Mouse (Mus musculus) hindlimb bud, embryonic 11.5 days (tissue): ENCODE data around the gene Hoxc4.

Source experiments
- DNase-seq: peaks from one replicate; pipeline ENCODE4 v3.0.0-alpha.2; 2012; ENCODE audit warnings: low read depth, low spot score; ENCODE audit errors: extremely low spot score

Gene Hoxc4

DNA sequence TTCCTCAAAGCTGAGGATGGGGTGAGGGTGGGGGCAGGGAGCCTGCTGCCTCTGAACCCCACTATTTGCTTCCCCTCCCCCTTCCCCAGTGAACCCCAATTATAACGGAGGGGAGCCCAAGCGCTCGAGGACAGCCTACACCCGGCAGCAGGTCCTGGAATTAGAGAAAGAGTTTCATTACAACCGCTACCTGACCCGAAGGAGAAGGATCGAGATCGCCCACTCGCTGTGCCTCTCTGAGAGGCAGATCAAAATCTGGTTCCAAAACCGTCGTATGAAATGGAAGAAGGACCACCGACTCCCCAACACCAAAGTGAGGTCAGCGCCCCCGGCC, 16.8 kb downstream of the Hoxc4 start:
- DNase-seq = no peak

DNA sequence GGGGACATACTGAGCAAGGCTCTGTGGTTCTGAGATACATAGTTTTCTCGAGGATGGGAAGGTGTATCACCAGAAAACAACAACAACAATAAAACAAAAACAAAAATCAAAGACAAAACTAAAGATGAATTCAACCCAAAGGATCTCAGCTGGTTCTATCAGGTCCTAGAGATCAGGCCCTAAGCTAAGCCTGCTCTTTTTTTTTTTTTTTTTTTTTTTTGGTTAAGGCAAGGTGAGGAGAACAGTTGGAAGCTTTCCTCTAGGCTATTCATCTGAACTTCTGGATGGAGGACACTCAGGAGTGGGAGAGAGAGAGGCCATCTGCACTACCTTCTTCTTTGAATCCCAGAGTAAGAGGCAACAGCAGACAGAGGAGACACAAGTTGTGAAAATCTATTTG, 18.8 kb downstream of the Hoxc4 start:
- no peak for DNase-seq

DNA sequence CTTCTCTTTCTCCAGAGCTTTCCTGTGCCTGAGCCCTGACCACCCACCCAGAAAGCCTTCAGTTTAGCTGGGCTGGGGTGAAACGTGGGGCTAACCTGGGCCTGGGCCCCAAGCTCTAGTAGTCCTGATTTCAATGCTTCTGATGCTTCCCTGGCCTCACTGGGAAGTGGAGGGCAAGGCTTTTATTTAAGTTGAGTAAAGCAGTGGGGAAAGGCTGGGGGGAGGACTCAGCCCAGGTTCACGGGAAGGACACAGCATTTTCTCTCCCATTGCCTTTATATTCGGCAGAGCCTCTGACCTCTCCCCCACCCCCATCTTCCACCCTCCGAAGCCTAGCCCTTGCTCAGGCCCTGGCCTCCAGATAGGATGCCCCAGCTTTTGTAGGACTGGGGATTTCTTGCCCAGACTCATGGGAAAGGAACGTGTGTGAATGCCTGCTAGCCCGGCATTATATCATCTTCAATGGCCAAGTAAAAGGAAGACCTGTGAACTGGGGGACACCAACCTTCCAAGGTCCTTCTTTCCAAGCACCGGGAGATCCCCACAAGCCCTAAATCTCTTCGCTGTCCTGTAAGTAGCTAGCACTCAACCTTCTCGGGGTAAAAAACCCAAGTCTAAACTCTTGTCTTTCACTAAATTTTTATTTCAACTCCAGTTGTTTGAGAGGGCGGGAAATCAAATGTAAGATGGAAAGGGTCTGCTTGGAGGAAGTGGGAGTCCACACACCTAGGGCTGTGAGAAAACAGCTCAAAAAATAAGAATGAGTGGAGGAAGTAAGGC, 20.2 kb downstream of the Hoxc4 start:
- DNase-seq = no peak

DNA sequence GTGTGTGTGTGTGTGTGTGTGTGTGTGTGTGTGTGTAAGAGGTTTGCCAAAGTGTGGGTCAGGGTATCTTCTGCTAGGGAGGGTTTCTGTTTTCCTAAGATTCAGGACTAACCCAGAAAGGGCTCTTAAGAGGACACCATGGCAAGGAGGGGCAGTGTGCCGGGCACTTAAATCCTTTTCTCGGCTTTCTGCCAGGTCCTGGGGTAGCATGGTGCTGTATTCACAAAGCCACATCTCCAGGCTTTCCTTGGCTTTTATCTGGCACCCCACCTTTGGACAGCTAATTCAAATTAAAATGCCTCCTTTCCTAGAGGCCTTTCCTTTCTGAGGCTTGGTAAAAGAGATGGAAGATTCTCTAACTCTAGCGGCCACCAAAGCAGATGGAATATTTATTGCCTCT, 20.9 kb downstream of the Hoxc4 start:
- DNase-seq = no peak

DNA sequence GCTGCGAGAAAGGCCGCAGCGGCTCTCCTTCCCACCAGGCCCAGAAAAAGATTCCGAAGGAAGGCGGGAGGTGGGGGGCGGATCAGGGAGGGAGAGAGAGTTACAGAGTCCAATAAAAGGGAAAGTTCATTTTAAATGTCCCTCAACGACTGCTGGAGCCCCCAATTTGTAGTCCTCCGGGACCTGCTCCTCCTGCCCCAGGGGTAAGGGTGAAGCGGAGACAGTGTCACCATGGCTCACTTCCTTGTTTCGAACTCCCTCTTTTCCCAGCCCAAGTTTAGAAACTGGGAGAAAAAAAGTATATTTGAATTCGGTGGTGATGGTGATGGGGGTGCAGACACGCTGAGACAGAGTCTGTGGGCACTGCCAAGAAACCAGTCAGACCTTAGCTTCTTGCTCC, 21.9 kb downstream of the Hoxc4 start:
- no peak for DNase-seq

DNA sequence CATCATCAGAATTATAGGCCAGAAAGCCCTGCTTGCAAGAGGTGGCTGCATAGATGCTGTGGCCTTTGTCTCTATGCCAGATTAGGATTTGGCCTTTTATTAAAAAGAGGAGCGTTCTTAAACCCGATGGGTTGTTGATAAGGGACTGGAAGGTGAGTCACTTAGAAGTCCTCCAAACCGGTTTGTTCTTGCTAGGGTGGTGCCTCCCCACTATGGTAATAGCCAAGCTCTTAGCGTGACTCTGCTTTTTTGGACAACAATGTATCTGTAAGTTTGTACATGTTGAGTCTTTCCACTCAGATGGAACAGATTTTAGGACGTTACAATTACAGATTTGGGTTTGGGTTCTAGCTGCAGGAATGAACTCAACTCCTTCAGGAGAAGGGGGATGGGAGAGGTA, 22.9 kb downstream of the Hoxc4 start:
- DNase-seq = no peak

DNA sequence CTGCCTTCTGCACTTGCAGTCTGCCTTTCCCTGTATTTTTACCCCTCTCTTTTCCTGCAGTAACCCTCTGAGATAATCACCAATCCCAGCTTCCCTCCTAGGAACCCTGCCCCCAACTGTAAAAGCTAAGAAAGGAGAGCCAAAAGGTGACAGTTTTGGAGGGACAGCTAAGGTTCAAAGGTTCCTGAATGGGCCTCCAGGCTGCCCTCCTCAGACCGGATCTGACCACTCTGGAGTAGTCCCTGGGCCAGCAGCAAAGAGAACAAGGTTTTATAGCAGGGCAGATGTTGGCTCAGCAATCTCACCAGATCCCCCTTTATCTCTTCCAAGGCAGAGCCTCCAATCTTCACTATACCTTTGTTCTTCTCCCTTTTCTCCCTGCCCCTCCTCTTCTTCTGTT, 23.5 kb downstream of the Hoxc4 start:
- no peak for DNase-seq

DNA sequence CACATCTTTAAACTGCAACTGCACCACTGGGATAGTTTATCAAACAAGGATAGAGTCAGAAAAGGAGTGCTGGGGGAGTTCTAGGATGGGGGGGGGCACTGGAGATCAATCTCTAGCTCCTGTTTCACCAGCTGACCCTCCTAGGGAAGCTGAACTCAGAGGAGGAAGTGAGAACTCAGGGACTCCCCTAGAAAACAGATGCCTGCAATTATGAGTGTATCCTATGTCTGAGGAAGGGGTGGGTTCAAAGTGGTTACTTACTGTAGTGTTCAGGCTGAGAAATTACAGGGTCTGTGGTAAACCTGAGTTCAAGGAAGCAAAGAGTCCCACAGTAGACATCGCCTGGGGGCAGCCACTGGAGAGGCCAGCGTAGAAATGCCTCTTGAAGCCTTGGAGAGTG, 32.9 kb downstream of the Hoxc4 start:
- no peak for DNase-seq

DNA sequence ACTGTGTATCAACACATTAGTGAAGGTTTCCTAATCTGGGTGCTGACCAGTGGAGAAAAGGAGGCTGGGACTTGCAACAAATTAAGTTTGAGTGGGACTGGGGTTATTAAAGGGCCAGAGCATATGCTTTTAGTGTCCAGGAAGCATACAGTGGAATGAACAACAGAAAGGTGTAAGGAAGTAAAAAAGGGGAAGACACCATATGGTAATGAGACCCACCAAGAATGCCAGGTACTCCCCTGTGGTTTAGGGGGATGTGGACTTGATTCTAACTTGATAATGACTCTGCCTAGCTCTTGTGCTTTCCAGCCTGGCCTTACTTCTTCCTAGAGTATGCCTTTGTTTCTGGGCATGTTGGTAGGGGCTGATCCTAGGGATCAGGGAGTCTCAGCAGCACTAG, 34.5 kb downstream of the Hoxc4 start:
- no peak for DNase-seq

DNA sequence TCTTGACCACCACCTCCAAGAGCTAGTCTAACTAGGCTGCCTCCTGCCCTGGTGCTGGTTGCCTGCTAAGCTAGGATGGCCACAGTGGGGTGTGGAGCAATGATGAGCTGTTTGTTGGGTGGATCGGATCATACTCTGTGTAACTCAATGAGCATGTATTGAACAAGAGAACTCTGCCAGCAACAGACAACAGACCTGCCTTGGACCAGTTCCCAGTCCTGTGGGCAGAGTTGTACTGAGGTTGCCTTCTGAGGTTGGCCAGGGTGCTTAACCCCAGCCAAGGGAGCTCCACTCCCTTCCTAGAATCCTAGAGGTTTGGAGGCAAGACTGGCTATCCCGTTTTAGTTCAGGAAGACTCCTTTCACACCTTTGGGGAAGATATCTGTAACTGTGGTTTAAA, 37.7 kb downstream of the Hoxc4 start:
- DNase-seq = no peak

DNA sequence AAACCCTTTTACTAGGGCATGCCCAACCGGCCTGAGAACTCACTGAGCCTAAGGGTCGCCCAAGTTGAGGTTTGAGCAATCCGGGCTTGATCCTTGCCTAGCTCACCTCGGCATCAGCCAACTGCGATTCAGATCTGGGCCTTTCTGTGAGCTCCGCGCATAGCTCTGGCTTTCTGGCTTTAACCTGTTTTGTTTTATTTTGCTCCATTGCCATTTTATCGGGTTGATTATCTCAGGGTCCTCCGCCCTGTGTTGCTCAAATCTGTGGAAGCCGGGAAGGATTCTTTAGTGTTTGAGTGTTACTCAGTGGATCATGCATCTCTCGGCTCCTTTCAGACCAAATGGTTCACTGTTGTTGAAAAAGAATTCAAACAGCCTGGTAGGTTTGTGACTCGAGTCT, 40.0 kb downstream of the Hoxc4 start:
- DNase-seq = no peak

DNA sequence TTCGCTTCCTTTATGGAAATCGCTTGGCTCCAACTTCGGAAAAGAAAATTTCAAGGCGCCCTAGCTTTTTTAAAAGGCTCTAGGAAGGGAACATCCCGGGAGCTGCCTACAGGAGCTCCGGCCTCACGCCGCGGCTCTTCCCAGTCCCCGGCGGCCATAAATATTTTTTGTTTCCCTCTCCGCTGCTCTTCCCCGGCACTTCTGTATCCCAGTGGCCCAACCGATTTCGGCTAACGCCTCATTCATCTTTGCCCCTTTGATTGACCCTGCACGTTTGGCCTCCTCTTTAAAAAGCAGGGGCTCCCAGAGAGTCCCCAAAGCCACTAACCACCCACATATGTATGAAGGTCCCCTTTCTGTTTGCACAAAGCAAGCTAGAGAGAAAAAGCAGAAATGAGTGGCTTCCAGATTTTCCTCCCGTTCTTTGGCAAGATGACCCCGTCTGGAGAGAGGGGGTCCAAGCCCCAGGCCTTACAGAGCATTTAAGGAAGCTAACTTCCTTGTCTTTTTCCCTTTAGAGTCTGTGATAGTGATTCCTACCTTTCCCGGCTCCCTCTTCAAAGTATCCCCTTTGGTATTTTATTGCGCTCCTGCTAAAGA, 40.8 kb downstream of the Hoxc4 start:
- no peak for DNase-seq

DNA sequence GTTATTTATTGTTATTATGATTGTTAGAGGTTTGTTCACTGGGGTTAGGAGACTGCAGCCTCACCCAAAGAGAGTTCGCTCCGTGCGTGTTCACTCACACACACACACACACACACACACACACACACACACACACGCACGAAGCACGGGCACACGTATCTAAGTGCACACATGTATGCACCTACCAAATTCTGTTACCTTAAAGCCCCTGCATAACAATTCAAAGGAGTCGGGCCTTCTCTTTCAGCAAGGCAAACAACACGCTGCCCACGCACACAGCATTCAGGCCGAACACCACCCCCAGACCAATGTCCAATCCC, 41.2 kb downstream of the Hoxc4 start:
- DNase-seq = no peak

DNA sequence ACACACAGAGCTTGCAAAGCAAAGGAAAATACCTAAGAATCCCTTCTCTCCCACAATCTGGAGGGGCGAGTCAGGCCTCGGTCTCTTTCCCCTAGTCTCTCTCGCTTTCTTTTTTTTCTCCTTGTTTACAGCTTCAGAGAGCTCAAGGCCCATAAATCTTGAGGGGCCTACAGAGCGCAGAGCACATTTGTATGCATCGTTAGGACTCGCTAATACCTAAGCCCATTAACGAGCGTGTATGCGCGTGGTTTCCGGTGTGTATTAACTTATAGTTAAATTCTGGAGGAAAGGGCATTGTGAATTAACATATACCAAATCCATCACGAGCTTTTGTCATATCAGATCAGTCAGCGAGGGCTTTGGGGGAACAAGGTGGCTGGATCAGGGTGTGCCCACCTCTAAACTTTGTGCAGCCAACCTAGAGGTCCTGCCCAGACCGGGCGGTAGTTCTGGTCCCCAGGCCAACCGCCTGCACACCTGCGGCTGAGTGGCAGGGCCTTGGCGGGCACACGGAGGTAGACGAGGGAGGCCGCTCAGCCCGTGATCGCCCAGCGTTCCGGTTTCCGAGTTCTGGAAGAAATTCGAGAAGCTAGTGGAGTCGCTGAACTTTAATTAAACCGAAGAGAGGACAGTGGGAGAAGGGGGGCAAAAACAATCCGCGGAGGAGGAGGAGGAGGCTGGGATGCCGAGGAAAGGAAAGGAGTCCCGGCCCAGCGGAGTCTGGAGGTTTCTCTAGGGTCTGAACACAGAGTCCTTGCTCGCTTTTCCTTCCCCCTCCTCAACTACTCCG, 41.8 kb downstream of the Hoxc4 start:
- no peak for DNase-seq

DNA sequence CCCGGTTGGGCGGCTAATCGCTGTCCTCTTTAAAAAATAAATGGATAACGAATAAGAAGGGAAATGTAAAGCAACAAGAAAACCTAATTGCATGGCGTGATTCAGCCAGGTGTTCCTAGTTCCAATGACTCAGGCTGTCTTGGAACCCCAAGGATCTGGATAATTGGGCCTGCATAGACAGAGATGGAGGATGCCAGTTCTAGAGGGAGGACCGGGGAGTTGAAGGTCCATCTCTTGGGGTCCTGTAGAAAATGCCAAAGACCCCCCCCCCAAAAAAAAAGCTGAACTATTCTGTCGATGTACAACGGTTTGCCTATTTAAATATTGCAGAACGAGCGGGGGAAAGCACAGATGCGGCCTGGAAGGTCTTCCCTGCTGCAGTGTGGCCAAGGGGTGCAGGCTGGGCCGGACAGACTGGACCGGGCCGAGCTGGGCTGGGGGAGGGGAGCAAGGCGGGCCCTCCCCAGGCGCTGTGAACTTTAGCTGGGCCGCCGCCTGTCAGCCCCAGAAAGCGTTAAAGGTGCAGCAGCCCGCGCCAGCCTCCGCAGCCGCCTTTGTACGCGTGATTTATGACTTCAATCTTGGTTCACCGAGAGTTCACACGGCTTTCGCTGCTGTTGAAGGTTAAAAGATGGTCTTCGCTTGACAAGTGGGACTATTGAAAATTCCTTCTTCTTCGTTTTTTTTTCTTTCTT, 42.5 kb downstream of the Hoxc4 start:
- DNase-seq = no peak

DNA sequence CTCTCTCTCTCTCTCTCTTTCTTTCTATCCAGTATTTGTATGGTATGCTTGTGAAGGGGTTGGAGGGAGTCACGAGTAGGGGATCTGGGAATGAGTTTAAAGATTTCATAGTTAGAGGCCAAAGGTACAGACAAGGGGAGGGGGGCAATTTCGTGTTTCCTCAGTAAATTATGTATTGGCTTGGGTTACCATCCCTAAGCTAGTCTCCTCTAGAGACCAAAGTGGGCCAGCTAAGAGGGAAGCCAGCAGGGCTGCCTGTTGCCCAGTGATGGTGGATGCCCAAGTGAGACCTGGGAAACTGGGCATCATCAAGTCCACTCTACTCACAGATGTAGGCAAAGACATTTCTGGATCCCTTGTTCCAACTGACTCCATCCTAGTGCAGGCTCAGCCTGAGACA, 43.3 kb downstream of the Hoxc4 start:
- no peak for DNase-seq

DNA sequence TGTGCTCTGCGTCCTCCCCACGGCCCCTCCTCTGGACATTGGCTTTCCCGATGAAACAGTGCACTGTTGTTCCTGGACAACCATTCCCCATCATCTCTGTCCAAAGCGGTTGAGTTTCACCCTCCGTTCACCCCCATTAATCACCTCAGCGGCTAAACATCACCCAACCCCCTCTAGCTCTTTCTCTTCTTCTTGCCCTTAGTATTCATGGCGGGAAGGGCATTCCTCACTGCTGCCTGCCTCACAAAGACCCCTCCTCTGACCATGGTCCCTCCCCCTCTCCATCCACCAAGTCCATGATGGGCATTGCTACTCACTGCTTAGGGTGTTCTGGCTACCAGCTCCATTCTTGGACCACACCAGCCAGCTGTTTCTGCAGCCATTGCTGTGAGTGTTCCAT, 46.9 kb downstream of the Hoxc4 start:
- DNase-seq = no peak

DNA sequence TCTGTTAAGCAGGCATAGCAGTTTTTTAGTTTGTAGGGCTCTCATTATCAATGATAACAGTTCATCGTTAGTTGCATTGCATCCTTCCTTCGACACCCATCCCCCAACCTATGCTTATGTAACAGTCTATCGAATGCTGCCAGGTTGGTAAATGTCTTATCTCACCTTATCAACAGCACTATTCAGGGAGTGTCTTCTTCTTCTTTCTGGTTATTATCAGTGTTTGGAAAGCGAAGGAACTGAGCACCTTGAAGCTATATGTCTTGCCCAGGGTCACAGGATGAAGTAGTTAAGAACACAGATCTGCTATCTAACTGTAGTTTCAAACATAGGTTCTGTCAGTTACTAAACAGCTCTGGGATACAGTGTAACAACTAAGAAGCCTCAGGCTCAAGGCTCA, 49.0 kb downstream of the Hoxc4 start:
- no peak for DNase-seq

DNA sequence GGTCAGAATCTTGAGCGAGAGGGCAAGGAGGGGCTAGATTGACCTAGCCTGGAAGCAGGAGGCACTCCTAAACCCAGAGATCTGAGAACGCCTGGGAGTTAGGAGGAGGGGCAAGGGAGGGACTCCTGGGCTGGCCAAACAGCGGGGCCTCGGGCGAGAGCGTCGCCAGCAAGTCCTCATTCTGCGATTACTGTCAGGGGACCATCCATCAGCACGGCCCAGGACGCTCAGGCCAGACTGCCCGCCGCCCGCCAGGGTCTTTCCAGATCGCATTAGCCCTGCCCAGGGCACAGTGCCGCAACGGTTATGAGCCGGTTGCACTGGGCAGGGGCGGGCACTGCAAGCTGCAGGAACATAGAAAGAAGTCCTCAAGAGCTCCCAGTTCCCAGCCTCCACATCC, 50.4 kb downstream of the Hoxc4 start:
- DNase-seq = no peak

DNA sequence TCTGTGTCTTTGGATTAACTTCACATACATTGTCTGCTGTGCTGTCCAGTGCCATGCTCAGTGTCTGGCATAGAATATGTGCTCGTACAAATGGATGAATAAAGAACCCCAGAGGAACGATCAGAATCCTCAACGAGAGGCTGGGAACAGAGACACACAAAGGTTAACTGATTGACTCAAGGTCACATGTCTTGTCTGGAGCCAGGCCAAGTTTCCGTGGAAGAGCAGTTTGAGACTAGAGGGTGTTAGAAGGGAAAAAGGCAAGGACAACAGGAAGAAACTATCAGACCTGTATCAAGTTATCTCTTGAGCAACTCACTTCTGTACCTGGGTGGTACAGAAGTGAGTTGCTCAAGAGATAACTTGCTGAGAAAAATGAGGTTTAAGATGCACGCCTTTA, 52.5 kb downstream of the Hoxc4 start:
- DNase-seq = no peak

DNA sequence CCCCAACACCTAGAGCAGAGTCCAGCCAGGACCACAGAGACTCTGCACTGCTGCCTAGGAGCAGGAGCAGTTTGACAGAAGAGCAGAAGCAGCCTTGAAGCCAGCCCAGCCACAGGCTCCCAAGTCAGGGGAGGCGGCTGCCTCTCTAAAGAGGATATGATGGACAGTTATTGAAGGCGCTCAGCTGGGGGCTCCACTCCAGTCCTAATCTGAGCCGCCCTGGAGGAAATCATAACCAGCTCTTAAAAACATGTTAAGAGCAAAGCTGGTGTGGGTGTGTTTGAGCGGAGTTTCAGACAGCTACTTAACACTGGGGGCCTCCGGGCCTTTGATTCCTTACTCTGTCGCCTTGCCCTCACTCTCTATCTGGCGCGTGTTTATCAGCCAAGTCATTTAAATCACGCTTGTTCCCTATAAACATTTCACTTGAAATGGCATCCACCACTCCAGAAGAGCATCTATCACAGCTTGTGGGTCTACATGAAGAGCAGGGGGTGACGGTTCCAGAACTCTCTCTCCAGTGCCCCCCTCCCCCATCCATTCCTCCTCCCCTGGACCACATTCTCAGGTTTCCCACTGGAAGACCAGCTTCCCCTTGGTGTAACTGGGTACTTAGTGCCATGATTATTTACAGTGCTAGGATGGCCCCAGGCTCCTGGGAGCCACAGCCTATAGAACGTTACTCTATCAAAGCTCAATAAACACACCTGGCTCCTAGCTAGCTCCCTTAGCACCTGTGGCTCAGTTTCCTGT, 56.1 kb downstream of the Hoxc4 start:
- no peak for DNase-seq
